Mouse (Mus musculus) fibroblast of lung, adult 2 months (primary cell): ENCODE measurements at regions not wholly inside any gene's neighbourhood (a gene's known extent, or its start where the extent isn't known, plus 50 kb on each side); places are given as distances from the start of the nearest gene placed in this dataset.

Experiments
- DNase-seq: peaks from one replicate; pipeline ENCODE4 v3.0.0-alpha.2; 2011; ENCODE audit warnings: low read depth

- DNase-seq: no peak
These were observed 478.8 kb downstream of the Slitrk6 start for GRCm38 (mm10) chr14:110276192-110276591.

- no peak for DNase-seq
These were observed 483.7 kb downstream of the Slitrk6 start for GRCm38 (mm10) chr14:110271270-110271669.

- DNase-seq: no peak
These were observed 510.5 kb downstream of the Slitrk6 start for GRCm38 (mm10) chr14:110244466-110244865.

- no peak for DNase-seq
These were observed 511.4 kb downstream of the Slitrk6 start for GRCm38 (mm10) chr14:110243549-110243948.

GRCm38 (mm10) chr14:110238800-110239199 is 516.1 kb downstream of the Slitrk6 start:
- DNase-seq: no peak

GRCm38 (mm10) chr14:110224678-110225446 is 530.1 kb downstream of the Slitrk6 start:
- DNase-seq: no peak

GRCm38 (mm10) chr14:110190987-110191607 is 563.9 kb downstream of the Slitrk6 start:
- DNase-seq: no peak

- DNase-seq: no peak
These were observed 564.5 kb downstream of the Slitrk6 start for GRCm38 (mm10) chr14:110190471-110190870.

- DNase-seq: no peak
These were observed 575.8 kb downstream of the Slitrk6 start for GRCm38 (mm10) chr14:110179166-110179565.

- DNase-seq: no peak
These were observed 583.5 kb downstream of the Slitrk6 start for GRCm38 (mm10) chr14:110171162-110172117.

- DNase-seq: no peak
These were observed 586.3 kb downstream of the Slitrk6 start for GRCm38 (mm10) chr14:110168632-110169031.

GRCm38 (mm10) chr14:110128265-110128664 is 626.7 kb downstream of the Slitrk6 start:
- no peak for DNase-seq

- no peak for DNase-seq
These were observed 628.8 kb downstream of the Slitrk6 start for GRCm38 (mm10) chr14:110125936-110126710.

- no peak for DNase-seq
These were observed 632.2 kb downstream of the Slitrk6 start for GRCm38 (mm10) chr14:110122710-110123109.

- no peak for DNase-seq
These were observed 639.4 kb downstream of the Slitrk6 start for GRCm38 (mm10) chr14:110115578-110115977.

GRCm38 (mm10) chr14:110100852-110101251 is 654.1 kb downstream of the Slitrk6 start:
- DNase-seq: no peak

GRCm38 (mm10) chr14:110078351-110078750 is 676.6 kb downstream of the Slitrk6 start:
- DNase-seq: no peak

- no peak for DNase-seq
These were observed 707.2 kb downstream of the Slitrk6 start for GRCm38 (mm10) chr14:110047748-110048147.

- no peak for DNase-seq
These were observed 711.7 kb downstream of the Slitrk6 start for GRCm38 (mm10) chr14:110043211-110043610.

GRCm38 (mm10) chr14:110021812-110022211 is 733.1 kb downstream of the Slitrk6 start:
- DNase-seq: no peak

GRCm38 (mm10) chr14:110015126-110015525 is 739.8 kb downstream of the Slitrk6 start:
- no peak for DNase-seq

- DNase-seq: no peak
These were observed 741.7 kb downstream of the Slitrk6 start for GRCm38 (mm10) chr14:110013229-110013628.
